ENCODE assay signal across 29 mouse cellular contexts in genomic region chr2:71728341-71728740, GRCm38 (mm10). TPM values are rescaled to one million over a fixed set of nuclear protein-coding genes. Genes with fewer than 3 reads are reported as not detected.
DNase-seq lines count a peak whose midpoint lies in the region; ATAC-seq and TF ChIP-seq lines count a peak whose summit lies in the region.
"Had no signal": no experiment of that assay in that cellular context is flagged by ENCODE, and none has a peak within 500 bp of the region (broad histone marks: within the 10 kb centered on the region; RNA-seq: fewer than 3 reads in every experiment).

No protein-coding gene starts in this region.

- whole genome bisulfite sequencing in heart, embryonic 10.5 days = 76% methylated on average over 7 of the region's 7 CpGs
- 69% methylated on average over 7 of the region's 7 CpGs for WGBS in heart, embryonic 15.5 days
- 85% methylated on average over 7 of the region's 7 CpGs for WGBS in heart, adult 2 months

- no peak for TF ChIP-seq CTCF in heart, adult 2 months (IDR thresholded peaks at IDR 0.05)

- no peaks in the 10 kb centered on the region for H3K9me3 ChIP-seq in heart, embryonic 10.5 days
- H3K9me3 ChIP-seq in heart, embryonic 15.5 days (replicated peaks) = no peaks in the 10 kb centered on the region
- H3K9me3 ChIP-seq: embryonic facial prominence, embryonic 12.5 days; limb, embryonic 10.5 days; limb, embryonic 15.5 days; liver, embryonic 13.5 days; megakaryocyte, embryonic 14.5 days; midbrain, embryonic 12.5 days; neural tube, embryonic 12.5 days had no signal

- no peak for TF ChIP-seq EP300 in heart, adult 2 months (IDR thresholded peaks at IDR 0.05; ENCODE audit: insufficient read depth, low read depth, low read length)

- H3K4me2 ChIP-seq in heart, embryonic 15.5 days = no peak overlapping the region
- H3K4me2 ChIP-seq: embryonic facial prominence, embryonic 12.5 days; limb, embryonic 15.5 days; liver, embryonic 13.5 days; midbrain, embryonic 12.5 days; neural tube, embryonic 12.5 days had no signal

- H3K27me3 ChIP-seq in heart, embryonic 10.5 days (ENCODE audit: insufficient read depth, poor library complexity, severe bottlenecking) = no peaks in the 10 kb centered on the region
- no peaks in the 10 kb centered on the region for H3K27me3 ChIP-seq in heart, embryonic 15.5 days
- no peaks in the 10 kb centered on the region for H3K27me3 ChIP-seq in heart, adult 2 months (ENCODE audit: control insufficient read depth, insufficient read depth, low read length)
- H3K27me3 ChIP-seq: embryonic facial prominence, embryonic 12.5 days; limb, embryonic 15.5 days; liver, embryonic 13.5 days; megakaryocyte, embryonic 14.5 days; neural tube, embryonic 12.5 days; Patski had no signal

- no peak overlapping the region for H3K9ac ChIP-seq in heart, embryonic 15.5 days
- no peak overlapping the region for H3K9ac ChIP-seq in heart, adult 2 months (ENCODE audit: low read depth, low read length)
- H3K9ac ChIP-seq: embryonic facial prominence, embryonic 12.5 days; limb, embryonic 15.5 days; liver, embryonic 13.5 days; midbrain, embryonic 12.5 days; neural tube, embryonic 12.5 days had no signal

- H3K27ac ChIP-seq in heart, embryonic 10.5 days = peak overlapping the region; percentile 71
- peak overlapping the region; percentile 38 for H3K27ac ChIP-seq in heart, embryonic 15.5 days
- no peak overlapping the region for H3K27ac ChIP-seq in heart, adult 2 months
- H3K27ac ChIP-seq: embryonic facial prominence, embryonic 12.5 days; limb, embryonic 10.5 days; limb, embryonic 15.5 days; liver, embryonic 13.5 days; midbrain, embryonic 12.5 days; neural tube, embryonic 12.5 days; stomach, postnatal 0 days had no signal

- ATAC-seq in heart, embryonic 15.5 days (replicated peaks; ENCODE audit: insufficient number of reproducible peaks, insufficient read depth, low FRiP score, low read depth) = no peak
- ATAC-seq: forebrain, embryonic 16.5 days; hindbrain, embryonic 16.5 days; lung, postnatal 0 days; Patski had no signal

- no peaks in the 10 kb centered on the region for H3K79me2 ChIP-seq in heart, adult 2 months (replicated peaks; ENCODE audit: control insufficient read depth, insufficient read depth, low read length)

- no peak for DNase-seq in heart, embryonic 10.5 days (ENCODE audit: low spot score)
- no peak for DNase-seq in heart, postnatal 10 days
- no peak for DNase-seq in heart, adult 2 months
- DNase-seq in kidney, adult 8-10 months = peak; percentile 45 to 63
- DNase-seq in kidney, postnatal 36 days = peak; percentile 58 to 70
- DNase-seq in gastrocnemius, adult 18-20 months (ENCODE audit: low spot score) = no peak
- DNase-seq: cerebellum, adult 11 months; cerebellum, adult 9-10 months; cerebellum, postnatal 36 days; gastrocnemius, postnatal 10 days; layer of hippocampus, postnatal 36 days; liver, embryonic 13.5 days; lung, adult 18-20 months; right cerebral cortex, postnatal 4 days; thymus, adult 18-20 months; thymus, postnatal 4 days had no signal

- intact Hi-C loops in heart, postnatal 10 days (cut with DNase I) = no loop called here
- intact Hi-C loops in heart, adult 2 months (cut with DNase I) = no loop called here

- no peak overlapping the region for H3K4me3 ChIP-seq in heart, embryonic 10.5 days
- no peak overlapping the region for H3K4me3 ChIP-seq in heart, embryonic 15.5 days
- no peak overlapping the region for H3K4me3 ChIP-seq in heart, adult 2 months
- H3K4me3 ChIP-seq: embryonic facial prominence, embryonic 12.5 days; limb, embryonic 10.5 days; limb, embryonic 15.5 days; liver, embryonic 13.5 days; megakaryocyte, embryonic 14.5 days; midbrain, embryonic 12.5 days; myocyte; neural tube, embryonic 12.5 days had no signal

- H3K36me3 ChIP-seq in heart, embryonic 10.5 days = no peaks in the 10 kb centered on the region
- no peaks in the 10 kb centered on the region for H3K36me3 ChIP-seq in heart, embryonic 15.5 days
- no peaks in the 10 kb centered on the region for H3K36me3 ChIP-seq in heart, adult 2 months (ENCODE audit: control insufficient read depth, insufficient read depth, low read length)
- H3K36me3 ChIP-seq: embryonic facial prominence, embryonic 12.5 days; limb, embryonic 10.5 days; limb, embryonic 15.5 days; liver, embryonic 13.5 days; midbrain, embryonic 12.5 days; neural tube, embryonic 12.5 days had no signal

- peaks cover 74% of the 10 kb centered on the region for H3K4me1 ChIP-seq in heart, embryonic 10.5 days
- H3K4me1 ChIP-seq in heart, embryonic 15.5 days (replicated peaks) = peaks cover 25% of the 10 kb centered on the region
- H3K4me1 ChIP-seq in heart, adult 2 months (ENCODE audit: control insufficient read depth, insufficient read depth, low read length) = peaks cover 5% of the 10 kb centered on the region
- H3K4me1 ChIP-seq: midbrain, embryonic 12.5 days; neural tube, embryonic 12.5 days had no signal

- no peak for TF ChIP-seq POLR2A in heart, adult 2 months (IDR thresholded peaks at IDR 0.05; ENCODE audit: insufficient read depth, low read depth, low read length)

RNA-seq across cellular contexts. Expression of gene Itga6, which starts 17.1 kb away (rescaled TPM):
- polyA plus RNA-seq in heart, embryonic 10.5 days (2016; fragmentation: Nextera tagmentation; extraction: Ambion mirVana) = 93.7 and 111 TPM in 2 replicates
- total RNA-seq in heart, postnatal 10 days (2021) = 10 to 100 TPM; 95.3 to 98.2 TPM
- polyA plus RNA-seq in heart, embryonic 15.5 days (2015; fragmentation: Nextera tagmentation; extraction: Ambion mirVana) = 48.5 and 52.8 TPM in 2 replicates
- total RNA-seq in heart, adult 2 months (2021) = 10 to 100 TPM; 45.3 to 65.8 TPM
- polyA plus RNA-seq in heart, adult 2 months (2012; rRNA removed) = 31.8 and 58.9 TPM in 2 replicates
- total RNA-seq in gastrocnemius, adult 18-20 months (2021) = 10 to 100 TPM; 14.2 to 18.3 TPM

Comparison
In these comparisons a context has a peak if more than half of its experiments do, and no peak if none do; other contexts are left out.
1. DNase-seq: peak in kidney, adult 8-10 months (2 of 2) and kidney, postnatal 36 days (2 of 2); none in heart, embryonic 10.5 days (single experiment), heart, postnatal 10 days (0 of 2), heart, adult 2 months (0 of 2) and gastrocnemius, adult 18-20 months (single experiment).